Mouse (Mus musculus) urinary bladder, postnatal 10 days (tissue): ENCODE measurements around the gene Gpkow.
"Not testable (repeated sequence)": the region's sequence is repeated elsewhere in the genome, so short reads cannot be mapped to it uniquely, and the experiment has no call there.

Experiments
- DNase-seq: peaks from one replicate; pipeline ENCODE4 v3.0.0; 2022; ENCODE audit warnings: low spot score

Gene Gpkow

DNA sequence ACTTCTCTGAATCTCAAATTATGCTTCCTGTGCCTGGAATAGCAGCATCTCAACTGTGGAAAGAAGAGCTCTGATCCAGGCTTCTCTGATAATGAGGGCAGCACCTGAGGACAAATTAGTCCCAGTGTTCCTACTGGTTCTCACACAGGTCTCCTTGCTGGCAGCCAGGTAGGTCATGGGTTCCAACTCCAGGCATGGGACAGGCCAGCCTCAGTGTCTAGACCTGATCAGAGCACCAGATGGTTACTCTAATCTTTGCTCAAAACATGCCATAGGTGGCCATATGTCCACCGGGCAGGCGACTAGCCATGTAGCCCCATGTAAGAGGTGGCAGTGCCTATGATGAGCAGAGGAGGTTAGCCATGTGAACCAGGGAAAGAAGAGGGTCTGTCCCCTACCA is 8.6 kb upstream of the Gpkow start:
- no peak for DNase-seq

DNA sequence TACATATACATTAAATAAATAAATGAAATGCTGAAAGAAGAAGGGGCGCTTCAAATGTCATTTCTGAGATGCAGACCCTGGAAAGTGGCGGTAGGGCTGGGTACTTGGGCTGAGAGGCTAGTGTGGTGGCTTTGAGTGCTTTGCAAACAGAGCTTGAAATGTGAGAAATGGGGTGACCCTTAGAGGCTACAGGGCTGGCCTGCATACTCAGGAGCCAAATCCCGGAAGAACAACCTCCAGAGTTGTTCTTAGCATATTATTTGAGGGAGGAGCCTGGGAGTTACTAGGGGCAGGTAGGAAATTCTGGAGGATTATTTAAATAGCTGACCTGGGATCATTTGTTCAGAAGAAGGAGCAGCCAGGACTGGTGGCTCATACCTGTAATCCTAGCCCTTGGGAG is 6.4 kb upstream of the Gpkow start:
- no peak for DNase-seq

DNA sequence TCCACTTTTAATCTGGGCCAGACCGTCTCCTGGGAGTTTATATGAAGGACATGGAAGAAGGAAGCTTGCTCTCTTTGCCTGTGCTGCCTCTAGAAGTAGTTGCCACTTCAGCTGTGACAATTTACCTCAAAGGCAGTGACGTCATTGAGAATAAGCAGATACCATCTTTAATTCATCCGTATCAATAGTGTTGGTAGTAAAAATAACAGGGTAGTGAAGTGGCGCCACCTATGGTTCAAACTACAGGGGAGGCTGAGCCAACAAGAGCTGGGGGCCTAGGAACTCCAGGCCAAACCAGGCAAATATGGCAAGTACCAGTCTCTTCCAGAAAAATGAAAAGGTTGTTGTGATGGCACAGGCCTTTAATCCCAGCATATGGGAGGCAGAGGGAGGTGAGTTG is 4.1 kb upstream of the Gpkow start:
- no peak for DNase-seq

DNA sequence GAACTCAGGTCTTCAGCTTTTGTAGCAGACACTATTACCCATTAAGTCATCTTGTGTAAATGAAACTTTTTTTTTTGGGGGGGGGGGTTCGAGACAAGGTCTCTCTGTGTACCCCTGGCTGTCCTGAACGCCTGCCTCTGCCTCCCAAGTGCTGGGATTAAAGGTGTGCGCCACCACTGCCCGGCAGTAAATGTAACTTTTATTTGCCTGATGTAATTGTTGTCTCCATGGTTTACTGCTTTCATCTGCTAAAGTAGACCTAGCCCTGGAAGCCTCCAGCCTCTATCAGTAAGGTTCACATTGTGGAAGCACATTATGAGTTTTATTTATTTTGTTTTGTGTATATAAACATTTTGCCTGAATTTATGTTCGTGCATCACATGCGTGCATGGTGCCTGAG is 411 bp upstream of the Gpkow start:
- no peak for DNase-seq

DNA sequence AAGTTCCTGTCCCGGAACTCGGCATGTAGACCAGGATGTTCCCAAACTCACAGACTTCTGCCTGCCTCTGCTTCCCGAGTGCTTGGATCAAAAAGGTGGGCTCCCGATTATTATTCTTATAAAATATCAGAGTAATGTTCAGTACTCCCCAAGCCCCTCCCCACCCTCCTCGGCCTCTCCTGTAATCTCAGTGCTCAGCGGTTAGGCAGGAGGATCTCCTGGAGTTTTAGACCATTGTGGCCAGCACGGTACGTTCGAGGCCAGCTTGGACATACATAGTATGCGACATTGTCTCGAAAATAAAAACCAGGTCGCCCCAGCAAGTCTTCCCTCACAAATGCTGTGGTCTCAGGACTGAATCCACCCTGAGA is 16.8 kb downstream of the Gpkow start:
- not testable (repeated sequence) for DNase-seq

DNA sequence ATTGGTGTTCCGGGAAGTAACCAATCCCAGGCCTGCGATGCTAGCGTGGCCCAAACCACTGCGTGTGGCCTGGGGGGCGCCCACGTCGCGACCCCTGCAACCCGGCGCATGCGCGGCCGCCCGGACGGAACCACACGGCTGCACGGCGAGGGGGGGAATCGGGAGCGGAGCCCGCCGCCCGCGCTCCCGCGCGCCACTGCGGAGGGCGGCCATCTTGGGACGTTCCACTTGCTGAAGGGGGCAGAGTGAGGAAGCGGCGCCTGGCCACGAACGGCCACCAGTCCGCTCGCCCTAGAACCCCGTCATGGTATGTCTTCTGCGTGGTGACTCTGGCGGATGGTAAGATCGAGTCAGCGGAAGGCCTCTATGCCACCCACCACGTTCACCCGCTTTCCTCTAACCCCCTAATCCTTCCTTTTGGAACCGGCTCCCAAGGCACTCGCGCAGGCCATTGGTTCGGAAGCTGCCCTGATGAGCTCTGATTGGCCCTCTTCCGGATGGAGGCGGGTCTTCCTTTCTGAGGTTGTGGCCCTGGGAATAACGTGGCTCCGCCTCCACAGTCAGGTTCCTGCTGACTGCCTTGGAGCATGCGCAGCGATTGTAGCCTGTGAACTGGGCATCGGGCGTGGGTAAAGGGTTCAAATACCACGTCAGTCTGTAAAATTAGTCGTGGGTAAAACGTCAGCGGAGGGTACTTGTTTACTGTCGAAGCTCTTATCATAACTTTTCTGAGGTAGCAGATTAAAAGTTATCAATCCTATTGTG is 17.4 kb downstream of the Gpkow start, which contains the start of gene Wdr45:
Gene Wdr45, plus strand, starts transcription at position 199 of the 765 bp plus-strand sequence.
- peak; percentile 59 for DNase-seq

DNA sequence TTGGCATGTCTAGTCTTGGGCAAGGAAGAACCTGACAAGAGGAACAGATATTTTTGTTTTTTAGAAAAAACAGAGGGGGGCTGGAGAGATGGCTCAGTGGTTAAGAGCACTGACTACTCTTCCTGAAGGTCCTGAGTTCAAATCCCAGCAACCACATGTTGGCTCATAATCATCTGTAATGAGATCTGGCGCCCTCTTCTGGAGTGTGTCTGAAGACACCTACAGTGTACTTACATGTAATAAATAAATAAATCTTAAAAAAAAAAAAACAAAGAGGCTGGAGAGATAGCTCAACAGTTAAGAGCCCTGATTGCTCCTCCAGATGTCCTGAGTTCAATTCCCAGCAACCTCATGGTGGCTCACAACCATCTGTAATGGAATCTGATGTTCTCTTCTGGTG is 19.1 kb downstream of the Gpkow start:
- not testable (repeated sequence) for DNase-seq

DNA sequence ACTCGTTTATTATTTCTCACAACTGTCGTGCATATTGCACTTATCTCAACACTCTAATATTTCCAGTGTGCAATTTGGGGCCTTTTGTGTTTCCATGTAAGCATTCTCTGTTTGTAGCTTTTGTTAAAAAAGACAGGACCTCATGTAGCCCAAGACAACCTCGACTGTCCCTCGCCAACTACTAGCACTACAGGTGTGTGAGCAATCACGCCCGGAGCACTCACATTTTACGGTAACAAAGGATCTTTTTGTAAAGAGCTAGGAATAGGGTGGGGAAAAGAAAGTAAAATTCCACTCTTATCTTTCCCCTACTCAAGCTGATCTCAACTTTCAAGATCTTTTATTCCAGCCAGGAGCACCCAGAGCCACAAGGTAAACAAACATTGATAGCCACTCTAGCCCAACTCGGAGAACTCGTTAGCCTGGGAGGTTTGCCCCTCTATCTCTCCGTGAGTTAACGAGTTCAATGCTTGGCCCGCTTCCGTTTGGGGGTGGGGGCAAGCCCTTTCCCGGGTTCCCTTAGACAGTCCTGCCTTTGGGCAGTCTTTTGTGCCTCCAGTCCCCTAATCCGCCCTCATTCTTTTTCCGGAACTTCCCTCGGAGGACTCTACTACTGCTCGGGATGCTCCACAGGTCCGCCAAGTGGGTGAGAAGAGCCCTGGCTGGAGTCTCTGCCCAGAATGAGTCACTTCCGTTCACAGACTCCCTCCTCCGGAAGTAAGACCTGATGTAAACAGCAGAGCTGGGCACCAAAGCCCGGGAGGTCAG is 24.8 kb downstream of the Gpkow start, which contains the start of gene Gm45208:
Gene Gm45208, plus strand, starts transcription at position 732 of the 768 bp plus-strand sequence.
- DNase-seq, result peak; percentile 14

DNA sequence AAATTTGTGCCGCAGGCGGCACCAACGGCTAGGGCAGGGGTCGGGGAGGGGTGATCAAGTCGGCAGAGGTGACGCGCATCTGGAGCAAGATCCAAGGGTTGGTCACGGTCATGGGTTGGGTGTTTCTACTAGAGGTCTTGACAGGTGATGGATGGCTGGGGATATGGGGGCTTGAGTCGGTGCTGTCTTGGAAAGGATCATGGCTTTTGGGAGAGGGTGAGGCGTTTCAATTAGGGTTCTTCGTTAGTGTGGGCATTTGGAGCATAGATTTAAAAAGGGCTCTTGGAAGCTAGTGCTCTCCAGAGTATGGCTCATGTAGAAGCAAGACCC is 25.3 kb downstream of the Gpkow start:
- DNase-seq, result no peak

DNA sequence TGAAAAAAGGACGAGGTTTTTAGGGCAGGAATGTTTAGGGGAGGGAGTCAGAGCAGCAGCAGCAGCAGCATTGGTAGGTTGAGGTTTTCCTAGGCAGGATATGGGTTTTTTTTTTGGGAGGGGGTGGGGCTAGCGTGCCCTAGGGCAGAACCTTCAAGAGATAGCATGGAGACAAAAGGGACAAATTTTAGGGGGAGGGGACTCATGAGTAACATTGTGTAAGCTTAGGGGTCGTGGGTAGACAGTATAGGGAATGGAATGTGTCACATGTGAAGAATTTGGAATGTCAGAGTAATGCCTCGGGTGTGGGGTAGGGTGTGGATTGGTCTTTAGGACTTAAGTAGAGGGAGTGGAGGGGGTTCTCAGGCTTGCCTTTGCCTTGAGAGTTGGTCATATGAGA is 25.8 kb downstream of the Gpkow start:
- no peak for DNase-seq

DNA sequence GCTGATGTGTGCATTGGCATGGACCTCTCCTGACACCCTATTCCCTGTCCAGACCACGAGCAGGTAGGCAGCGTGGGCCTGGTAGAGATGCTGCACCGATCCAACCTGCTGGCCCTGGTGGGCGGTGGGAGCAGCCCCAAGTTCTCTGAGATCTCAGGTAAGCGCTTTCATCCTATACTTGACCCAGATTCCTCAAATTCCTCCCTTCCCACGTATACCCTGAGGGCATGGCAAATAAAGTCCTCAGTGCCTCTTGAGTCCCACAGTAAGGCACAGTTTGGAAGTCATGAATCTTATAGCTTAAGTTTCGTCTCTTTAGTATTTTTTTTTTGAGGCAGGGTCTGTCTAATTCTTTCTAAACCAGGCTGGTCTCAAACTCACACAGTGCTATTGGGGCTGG is 27.2 kb downstream of the Gpkow start:
- no peak for DNase-seq

DNA sequence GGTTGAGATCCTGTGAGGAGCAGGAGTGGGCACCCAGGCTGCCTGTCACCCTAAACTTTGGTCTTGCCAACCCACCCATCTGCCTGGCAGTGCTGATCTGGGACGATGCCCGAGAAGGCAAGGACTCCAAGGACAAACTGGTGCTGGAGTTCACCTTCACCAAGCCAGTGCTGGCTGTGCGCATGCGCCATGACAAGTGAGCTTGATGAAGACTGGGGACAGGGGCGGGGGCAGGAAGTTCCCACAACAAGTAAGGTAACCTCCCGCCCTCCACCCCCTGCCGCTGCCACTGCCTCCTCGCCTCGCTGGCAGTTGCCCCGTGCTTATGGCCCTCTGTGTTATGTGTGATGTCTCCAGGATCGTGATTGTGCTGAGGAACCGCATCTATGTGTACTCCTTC is 28.9 kb downstream of the Gpkow start:
- DNase-seq, result no peak

DNA sequence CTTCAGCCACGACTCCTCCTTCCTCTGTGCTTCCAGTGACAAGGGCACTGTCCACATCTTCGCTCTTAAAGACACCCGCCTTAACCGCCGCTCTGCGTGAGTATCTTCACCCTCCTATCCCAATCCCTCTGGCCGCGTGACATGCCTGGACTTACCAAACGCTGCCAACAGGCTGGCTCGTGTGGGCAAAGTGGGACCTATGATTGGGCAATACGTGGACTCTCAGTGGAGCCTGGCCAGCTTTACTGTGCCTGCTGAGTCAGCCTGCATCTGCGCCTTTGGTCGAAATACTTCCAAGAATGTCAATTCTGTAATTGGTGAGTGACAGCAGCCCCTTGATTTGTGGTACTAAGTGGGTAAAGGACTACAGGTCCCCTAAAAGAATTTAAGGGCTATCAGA is 30.2 kb downstream of the Gpkow start:
- no peak for DNase-seq

DNA sequence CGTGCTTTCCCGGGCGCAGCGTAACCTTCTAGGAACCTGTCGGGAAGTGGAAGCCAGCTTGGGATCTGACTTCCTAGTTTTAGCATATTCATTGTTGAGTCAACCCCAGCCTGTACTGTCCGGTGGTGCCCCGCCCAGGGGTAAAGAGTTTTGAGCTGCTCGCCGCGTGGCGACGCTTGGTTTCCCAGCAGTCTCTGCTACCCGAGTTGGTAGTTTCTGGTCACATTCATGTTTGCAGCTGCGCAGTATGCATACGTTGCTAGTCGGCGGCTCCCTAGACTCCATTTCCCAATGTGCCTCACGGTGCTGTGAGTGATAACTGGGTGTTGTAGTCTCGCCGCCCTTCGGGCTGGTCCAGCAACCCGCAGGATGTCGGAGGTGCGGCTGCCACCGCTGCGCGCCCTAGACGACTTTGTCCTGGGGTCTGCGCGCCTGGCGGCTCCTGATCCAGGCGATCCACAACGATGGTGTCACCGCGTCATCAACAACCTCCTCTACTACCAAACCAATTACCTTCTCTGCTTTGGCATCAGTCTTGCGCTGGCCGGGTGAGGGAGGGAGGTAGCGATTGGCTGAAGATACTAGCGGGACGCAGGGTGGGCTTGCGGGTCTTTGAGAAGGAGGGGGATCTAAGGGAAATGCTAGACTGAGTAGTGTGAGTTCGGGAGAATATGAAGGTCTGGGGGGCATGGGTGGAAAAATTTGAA is 31.4 kb downstream of the Gpkow start, which contains the start of gene Praf2:
Gene Praf2, plus strand, starts transcription at position 225 of the 707 bp plus-strand sequence.
- DNase-seq, result no peak

DNA sequence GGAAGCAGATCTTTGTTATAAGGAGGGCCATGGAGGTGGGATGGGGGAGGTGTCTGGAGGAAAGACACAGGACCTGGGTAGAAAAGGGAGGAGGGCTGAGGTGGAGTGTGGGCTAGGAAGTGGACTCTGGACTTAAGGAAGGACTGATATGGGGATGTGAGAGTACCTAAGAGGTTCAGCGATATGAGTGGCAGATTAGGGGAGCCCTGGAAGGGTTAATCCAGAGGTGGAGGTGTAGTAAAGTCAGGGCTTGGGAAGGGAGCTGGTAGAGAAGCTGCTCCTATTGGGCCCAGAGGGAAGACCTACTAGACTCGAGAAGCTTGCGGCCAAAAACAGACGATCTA is 32.0 kb downstream of the Gpkow start:
- DNase-seq, result no peak

DNA sequence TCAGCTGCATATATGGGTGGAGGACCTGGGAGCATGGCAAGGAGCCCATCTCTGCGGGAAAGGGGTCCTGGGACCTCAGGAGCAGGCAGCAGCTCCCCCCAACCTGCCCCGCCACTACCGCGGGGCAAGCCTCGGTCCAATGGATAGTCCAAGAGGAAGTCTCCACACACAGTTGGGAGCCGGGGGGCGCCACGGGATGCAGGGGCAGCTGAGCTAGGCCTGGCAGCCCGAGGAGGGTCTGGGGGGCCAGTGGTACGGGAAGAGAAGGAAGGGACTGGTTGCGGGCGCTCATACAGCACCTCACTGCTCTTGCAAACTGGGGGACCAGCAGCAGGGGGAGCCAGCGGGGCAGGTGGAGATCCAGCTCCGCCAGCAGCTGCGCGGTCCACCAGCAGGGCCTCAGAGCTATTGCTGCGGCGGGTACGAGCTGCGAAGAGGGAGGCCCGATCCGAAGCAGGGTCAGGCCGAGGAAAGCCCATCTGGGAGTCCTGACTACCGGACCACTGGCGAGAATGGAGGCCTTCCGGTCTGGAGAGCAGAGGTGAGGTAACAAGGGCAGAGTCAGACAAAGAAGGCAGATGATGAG is 36.7 kb downstream of the Gpkow start:
- no peak for DNase-seq

DNA sequence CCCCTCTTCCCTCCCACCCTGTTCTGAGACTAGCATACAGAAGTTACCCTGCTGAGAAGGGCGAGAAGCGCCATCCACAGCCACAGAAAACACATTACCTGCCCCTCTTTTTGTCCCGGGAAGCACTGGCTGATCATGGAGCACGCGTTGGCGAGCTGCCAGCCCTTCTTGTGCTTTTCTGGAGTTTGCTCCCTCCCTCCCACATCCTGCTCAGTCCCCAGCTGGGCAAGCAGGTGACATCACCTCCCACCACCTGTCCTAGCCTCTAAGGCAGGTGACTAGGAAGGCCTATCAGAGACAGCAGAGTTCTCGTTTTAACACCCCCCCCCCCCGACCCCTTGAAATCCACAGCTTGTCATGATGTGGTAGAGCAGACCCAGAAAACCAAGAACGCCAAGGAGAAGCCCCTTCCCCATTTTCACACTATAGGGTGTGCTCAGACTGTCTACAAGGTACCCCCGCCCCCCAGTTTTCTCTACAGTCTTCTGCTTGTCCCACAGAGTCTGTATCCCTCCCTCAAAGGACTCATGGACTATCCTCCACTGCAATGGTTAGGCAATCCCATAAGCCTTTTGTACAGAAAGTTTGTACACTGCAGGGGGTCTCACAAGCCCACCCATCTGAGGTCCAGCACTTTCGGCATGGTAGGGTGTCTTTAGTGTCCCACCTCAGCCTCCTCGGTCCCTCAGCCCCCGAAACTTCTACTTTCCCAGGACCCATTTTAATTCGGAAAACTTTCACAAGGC is 42.6 kb downstream of the Gpkow start:
- DNase-seq, result no peak

DNA sequence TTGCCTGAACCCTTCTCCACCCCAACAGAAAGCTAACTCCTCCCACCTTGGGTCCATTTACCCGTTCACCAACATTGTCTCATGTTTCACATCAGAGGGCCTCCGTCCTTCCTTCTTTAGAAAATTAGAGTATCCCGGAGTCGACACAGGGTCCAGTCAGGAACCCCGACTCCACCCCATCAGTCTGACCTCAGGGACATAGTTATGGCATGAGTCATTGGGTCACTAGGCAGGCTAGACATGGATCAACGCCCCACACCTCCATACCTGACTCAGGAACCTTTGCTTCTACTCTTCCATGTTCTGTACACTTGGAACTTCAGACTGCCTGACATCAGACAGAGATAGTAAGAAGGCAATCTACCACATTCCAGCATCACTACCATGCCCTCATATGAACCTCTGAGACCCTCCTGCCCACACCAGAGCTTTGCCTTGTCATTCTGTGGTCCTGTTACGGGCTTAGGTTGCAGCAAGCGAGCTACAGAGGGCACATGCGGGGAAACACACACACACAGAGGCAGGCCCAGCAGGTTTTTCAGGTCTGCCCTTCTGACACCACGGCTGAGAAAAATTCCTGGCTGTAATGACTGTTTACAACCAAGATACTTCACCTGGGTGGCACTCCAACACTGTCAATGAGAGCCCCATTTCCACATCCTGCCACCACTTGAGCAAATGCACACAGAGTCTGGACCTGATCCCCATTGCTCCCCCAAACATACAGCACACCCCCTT is 43.3 kb downstream of the Gpkow start:
- DNase-seq, result no peak

DNA sequence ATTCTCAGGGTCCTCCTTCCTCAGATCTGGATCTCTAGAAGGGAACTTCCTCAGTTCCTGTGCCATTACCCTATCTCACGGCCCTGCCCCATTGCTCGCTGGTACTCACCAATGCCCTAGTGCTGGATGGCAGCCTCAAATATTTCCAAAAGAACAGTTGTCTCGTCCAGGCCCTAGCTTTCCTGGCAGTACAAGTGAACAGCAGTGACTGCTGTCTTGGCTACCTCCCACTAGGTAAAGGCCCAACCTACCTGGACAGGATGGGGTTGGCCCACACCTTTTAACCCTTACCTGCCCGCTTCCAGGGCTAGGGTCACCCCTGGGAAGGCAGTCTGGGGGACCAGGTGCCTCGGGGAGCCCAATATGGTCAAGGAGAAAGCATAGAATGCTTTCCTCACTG is 44.2 kb downstream of the Gpkow start:
- no peak for DNase-seq

DNA sequence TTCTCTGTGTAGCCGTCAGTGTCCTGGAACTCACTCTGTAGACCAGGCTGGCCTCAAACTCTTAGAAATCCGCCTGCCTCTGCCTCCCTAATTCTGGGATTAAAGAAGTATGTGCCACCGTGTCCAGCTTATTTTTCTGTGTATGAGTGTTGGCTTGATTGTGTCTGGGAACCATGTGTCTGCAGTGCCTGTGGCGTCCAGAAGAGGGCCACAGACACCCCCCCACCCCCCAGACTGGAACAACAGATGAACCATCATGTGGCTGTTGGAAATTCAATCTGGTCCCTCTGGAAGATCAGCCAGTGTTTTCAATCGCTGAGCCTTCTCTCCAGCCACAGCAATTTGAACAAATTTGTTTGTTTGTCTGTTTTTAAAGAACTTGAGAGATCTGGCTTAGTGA is 46.5 kb downstream of the Gpkow start:
- DNase-seq, result no peak

DNA sequence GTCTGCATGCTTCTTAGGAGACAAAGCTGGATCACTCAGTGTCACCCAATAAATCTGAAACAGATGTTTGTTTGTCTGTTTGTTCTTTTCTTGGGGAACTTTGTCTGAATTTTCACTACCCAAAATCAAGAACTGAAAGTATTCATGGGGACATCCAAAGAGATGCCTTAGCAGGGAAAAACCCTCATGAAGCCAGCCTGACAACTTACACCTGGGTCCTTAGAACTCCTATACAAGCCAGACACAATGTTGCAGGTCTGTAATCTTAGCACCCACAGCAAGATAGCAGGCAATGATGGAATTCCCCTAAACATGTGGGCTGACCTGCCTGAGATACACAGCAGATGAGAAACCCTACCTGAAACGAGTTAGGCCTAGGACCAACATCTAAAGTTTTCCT is 48.0 kb downstream of the Gpkow start:
- DNase-seq, result no peak
